Mouse (Mus musculus) ovary, postnatal 36 days (tissue): ENCODE results near the gene Spem1.

Experiments used
- DNase-seq: peaks from one replicate; pipeline ENCODE4 v3.0.0; 2022; ENCODE audit warnings: low spot score, mixed read lengths

Spem1 gene

DNA sequence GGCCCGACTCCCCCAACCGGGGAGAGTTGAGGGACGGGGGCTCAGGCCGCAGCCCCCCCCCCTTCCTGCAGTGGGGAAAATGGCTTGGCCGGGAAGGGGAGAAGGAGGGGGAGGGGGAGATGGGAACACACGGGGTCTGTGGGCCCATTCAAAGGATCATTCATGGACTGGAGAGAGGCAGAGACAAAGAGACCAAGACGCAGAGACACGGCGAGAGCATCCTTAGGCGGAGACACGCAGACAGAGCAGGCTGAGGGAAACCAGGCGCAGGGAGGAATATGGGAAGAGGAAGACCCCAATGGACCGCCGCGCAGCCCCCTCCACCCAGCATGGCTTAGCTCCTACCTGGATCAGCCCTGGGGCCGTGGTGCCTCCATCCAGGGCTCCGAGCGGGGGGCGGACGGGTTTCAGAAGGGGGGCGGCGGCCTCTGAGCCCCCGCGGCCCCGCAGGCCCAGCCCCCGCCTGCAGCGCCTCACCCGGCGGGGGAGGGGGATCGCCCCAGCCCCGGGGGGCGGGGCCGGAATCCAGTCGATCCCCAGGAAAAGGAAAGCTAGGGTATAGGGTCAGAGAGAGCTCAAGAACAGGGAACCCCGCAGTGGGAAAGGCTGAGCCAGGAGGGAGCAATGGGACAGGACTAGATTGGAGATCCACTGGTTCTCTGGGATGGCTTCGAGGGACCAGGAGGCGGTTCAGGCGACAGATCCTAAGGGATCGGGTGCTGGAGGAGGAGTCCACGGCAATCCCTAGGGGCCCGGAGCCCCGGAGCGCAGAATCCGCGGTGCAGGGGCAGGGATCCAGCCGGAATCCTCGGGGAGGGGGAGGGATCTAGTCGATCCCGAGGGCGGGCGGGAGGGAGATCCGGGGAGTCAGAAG is 15.0 kb upstream of the Spem1 start:
- DNase-seq = peak; percentile 47

DNA sequence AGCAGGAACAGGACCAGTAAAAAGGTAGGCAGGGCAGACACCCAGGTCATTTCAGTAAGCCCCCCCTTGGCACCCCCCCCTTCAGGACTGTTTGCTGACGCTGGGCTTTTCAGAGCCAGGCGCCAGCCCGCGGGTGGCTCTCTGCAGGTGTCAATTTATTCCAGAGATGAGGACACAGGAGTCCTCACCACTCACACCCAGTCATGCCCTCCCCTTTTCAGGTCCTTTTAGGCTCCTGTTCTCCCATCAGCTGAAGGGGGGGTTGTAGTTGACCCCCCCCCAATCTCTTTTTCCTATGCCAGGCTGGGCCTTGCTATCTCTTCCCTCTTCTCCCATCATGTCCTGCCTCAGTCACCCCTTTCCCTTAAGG is 14.0 kb upstream of the Spem1 start:
- no peak for DNase-seq

DNA sequence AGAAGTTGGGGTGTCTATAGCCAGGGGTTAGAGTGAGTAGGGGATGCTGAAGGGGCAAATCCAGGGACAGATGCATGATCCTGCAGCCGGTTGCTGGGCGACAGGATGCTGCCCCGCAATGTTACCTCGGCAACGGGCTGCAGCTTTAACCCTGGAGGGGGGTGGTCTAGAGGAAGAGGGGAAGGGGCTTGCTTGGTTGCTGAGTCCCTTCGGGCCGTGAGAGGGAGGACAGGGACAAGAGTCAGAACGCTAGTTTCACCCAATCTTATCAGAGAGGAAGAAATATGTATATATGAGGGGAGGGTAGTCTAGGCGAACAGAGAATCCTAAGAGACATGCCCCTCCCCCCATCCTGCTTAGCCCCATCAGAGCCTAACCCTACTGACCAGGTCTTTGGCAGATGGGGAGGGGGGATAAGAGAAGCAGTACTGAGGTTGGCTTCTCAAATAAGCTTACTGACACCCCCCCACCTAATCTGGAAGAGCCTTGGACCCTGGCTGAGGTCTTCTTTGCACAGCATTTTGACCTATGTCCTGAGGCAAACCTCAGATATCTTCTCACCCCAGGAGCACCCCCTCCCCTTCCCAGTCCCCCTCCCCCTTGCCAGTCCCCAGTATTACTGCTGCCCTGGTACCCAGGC is 13.5 kb upstream of the Spem1 start:
- no peak for DNase-seq

DNA sequence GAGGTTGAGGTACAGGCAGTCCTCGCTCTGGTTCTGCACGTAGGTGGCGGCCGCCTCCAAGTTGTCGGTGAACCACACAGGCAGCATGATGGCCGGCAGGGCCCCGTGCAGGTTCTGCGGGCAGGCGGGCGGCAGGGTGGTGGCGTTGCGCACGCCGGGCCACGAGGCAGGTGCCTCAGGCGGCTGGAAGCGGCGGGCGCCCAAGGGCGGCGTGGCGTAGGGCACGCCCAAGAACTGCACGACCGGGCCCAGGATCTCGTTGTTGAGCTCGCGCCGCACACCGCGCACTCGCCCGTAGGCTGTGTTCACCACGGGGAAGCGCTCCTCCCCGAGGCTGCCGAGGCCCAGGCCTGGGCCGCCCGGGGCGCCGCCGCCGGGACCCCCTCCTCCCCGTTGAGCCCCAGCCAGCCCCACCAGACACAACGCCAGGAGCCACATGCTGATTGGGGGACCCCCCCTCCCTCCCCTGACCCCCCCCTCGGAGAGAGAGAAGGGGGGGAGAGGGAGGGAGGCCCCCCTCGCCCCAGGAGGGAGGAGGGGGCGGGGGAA is 12.1 kb upstream of the Spem1 start:
- DNase-seq = peak; percentile 59

- no peak for DNase-seq
These were observed 11.6 kb upstream of the Spem1 start for GRCm38 (mm10) chr11:69833554-69833953.

GRCm38 (mm10) chr11:69828832-69829231 is 6.9 kb upstream of the Spem1 start:
- DNase-seq = no peak

- DNase-seq = no peak
These were observed 1.5 kb upstream of the Spem1 start for GRCm38 (mm10) chr11:69823456-69823855.

DNA sequence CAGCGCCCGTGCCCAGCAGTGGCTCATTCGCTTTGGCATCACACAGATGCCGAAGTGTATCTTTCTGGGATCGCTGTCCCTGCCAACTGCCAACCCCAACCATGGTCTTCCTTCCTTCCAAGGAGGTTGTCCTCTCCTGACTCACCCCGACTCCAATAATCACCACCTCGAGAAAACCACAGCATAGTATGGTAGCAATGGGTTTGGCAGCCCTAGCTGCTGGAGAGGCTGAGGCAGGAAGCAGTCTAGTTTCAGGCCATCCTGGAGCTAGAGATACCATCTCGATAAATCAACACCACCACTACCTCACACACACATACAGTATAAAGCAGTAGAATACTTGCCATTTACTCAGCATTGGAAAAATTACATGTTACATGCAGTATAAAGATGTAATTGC is 3.1 kb downstream of the Spem1 start:
- no peak for DNase-seq

DNA sequence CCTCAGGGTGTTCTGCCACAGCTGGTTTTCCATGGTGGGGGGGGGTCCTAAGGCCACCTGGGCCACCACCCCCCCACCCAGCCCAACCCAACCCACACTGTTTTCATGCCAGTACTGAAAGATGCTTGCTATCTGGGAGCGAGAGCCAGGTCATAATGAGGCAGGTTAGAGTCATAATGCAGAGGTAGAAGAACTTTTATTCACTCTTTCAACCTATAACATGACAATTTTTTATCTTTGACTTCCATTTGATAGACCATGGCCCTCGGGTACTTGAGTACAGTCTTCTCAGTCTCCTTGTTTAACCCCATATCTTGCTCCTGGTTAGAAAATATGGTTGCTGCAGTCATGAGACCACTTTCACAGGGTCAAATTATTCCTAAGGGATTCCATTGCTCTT is 3.6 kb downstream of the Spem1 start, which contains the start of gene Spem2:
TSS of gene Spem2 (minus strand) at position 101 of the 400 bp plus-strand sequence.
- no peak for DNase-seq

DNA sequence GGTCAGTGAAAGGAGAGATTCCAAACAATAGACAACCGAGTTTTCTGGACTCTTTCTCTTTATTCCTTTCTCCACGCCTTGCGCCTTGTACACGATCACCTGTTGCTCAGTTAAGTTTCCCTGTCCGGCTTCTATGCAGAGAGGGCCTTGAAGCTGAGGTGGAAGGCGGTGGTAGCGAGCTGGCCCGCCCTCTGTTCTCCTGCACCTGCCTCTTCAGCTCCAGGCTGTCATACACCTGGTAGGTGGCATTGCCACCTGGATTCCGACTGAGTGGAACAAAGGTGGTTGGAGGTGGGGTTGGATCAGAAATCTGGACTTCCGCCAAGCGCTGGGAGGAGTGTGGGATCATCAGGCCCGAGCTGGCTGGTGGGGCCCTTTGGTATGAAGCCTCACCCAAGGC is 5.5 kb downstream of the Spem1 start:
- DNase-seq = no peak

DNA sequence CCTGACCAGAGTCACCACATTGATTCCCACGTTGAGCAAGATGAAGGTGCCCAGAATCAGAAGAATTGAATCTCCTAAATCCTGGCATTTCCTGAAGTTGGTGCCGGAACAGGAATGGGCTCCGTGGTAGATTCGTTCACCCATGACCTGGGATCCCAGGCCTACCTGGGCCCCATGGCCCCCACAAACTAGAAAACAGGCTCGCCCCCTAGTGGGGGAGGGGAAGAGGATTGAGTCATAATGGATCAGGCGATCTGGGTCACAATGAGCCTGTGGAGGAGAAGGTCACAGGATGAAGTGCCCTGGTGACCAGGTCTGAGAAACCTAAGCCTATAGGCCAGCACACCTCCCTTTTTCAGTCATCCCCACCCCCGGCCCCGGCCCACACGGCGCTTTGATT is 6.8 kb downstream of the Spem1 start, which contains the start of gene Gm39566:
TSS of gene Gm39566 (minus strand) at position 144 of the 400 bp plus-strand sequence.
- no peak for DNase-seq

GRCm38 (mm10) chr11:69810280-69810679 is 11.7 kb downstream of the Spem1 start:
- no peak for DNase-seq

GRCm38 (mm10) chr11:69807641-69808040 is 14.3 kb downstream of the Spem1 start:
- no peak for DNase-seq

DNA sequence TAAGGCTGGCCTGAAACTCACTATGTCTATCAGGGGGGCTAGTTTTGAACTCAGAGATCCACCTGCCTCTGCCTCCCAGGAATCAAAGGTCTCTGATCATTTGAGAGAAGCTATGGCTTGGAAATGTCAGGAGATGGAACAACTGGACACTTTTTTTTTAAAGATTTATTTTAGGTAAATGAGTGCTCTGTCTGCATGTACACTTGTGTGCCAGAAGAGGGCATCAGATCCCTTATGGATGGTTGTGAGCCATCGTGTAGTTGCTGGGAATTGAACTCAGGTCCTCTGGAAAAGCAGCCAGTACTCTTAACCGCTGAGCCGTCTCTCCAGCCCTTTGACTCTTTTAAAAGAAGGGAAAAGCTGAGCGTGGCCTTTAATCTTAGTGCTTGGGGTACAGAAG is 15.6 kb downstream of the Spem1 start:
- no peak for DNase-seq

DNA sequence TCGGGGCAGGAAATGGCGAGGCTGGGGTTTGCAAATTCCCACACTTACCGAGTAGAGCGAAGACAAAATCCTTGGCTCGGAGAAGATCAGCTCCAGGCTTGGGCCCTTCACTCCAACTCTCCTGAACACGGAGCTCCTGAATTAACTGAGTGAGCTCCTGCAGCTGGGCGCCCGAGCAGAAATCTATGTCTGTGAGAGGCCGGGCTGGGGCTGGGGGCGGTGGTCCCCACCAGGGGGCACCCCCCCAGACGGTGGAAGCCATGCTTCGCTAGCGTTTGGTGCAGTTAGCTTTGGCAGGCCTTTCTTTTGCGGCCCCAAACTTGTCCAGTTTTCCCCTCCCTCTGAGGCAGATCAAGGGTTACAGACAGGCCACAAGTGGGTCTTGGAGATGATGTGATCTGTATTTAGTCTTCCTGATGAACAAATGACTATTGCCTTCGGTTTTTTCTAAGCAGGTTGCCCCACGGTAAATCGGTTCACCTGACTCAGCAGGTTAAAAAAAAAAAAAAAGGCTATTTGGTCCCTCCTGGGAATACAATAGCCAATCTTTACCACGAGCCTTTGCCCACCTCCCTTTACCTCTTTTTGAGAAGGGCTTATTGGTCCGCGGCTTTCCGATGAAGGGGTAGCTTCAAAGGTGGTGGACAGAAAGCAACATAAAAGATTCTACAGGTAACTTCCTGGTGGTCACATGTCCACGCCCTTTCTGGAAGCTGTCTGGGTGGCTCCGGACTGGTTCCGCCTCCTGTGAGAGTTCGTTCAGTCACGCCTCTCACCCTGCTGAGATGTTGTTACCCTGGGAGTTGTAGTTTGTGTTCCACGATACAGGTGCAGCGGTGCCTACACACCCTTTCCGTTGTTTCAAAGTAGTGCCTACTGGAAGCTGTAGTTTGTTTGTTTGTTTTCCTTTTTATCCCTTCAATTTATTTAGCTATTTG is 16.7 kb downstream of the Spem1 start, which contains the start of gene Tmem102:
TSS of gene Tmem102 (minus strand) at position 653 of the 938 bp plus-strand sequence.
- no peak for DNase-seq

- DNase-seq = no peak
These were observed 17.4 kb downstream of the Spem1 start for GRCm38 (mm10) chr11:69804652-69804940.

GRCm38 (mm10) chr11:69803786-69804651 is 18.0 kb downstream of the Spem1 start:
- DNase-seq = peak; percentile 84

GRCm38 (mm10) chr11:69803328-69803727 is 18.7 kb downstream of the Spem1 start:
- DNase-seq = no peak

- DNase-seq = peak; percentile 88
These were observed 19.3 kb downstream of the Spem1 start for GRCm38 (mm10) chr11:69802648-69803105.

DNA sequence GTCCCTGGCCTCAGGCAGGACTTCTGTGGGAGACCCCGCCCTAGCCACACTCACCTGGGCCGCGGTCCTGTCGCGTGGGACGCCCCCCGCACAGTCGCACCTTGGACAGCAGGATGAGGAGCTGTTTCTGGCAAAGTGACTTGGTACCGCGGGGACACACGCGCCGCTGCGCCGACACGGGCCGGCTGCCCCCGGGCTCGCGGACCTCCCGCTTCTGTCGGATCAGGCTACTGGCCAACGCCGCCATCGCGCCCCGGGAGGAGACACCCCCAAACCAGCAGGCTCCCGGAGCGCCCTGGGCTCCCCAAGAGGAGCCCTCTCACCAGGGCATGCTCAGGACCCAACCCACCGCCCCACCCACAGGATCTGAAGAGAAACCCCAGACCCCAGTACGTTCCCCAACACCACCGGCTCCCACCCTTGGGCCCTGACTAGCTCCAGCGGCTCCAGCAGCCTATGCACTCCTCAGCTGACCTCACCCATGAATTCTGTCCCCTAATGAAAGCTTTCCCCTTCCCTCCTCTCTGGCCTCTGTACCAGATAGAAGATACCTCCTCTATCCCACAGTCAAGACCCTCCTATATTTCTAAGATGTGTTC is 20.5 kb downstream of the Spem1 start, which contains the start of gene Fgf11:
TSS of gene Fgf11 (minus strand) at position 479 of the 599 bp plus-strand sequence.
- no peak for DNase-seq
